Mouse (Mus musculus) intestine, embryonic 16.5 days (tissue): Measurements from ENCODE around the gene Coro1a. TPM values are rescaled to one million over a fixed set of nuclear protein-coding genes. Genes with fewer than 3 reads are reported as not detected.

ENCODE experiments used
- ATAC-seq: fragments of 200-750 bp; cut with Nextera tagmentation; 2 replicates; pipeline ENCODE4 v1.8.0; 2017; ENCODE audit warnings: moderate TSS enrichment, moderate library complexity
- H3K27ac ChIP-seq: fragments of 300-500 bp; sonication (generic); 2 replicates; pipeline ENCODE4 v1.5.1; 2014; ENCODE audit warnings: mild to moderate bottlenecking, low read length
- H3K27me3 ChIP-seq: fragments of 300-500 bp; sonication (generic); replicated peaks from 2 replicates; pipeline ENCODE4 v1.6.1; 2014; ENCODE audit warnings: low read length, control low read depth, mixed read lengths; ENCODE audit not compliant: control insufficient read depth, insufficient read depth
- H3K36me3 ChIP-seq: fragments of 300-500 bp; sonication (generic); 2 replicates; pipeline ENCODE4 v1.6.1; 2014; ENCODE audit warnings: low read length, control low read depth; ENCODE audit not compliant: control insufficient read depth, insufficient read depth
- H3K4me1 ChIP-seq: fragments of 300-500 bp; sonication (generic); 2 replicates; pipeline ENCODE4 v1.6.1; 2014; ENCODE audit warnings: low read length, control low read depth, mixed read lengths; ENCODE audit not compliant: control insufficient read depth, insufficient read depth
- H3K4me2 ChIP-seq: fragments of 300-500 bp; sonication (generic); 2 replicates; pipeline ENCODE4 v1.6.1; 2014; ENCODE audit warnings: low read depth, low read length, control low read depth
- H3K4me3 ChIP-seq: fragments of 300-500 bp; sonication (generic); 2 replicates; pipeline ENCODE4 v1.5.1; 2014; ENCODE audit warnings: mild to moderate bottlenecking, low read length
- H3K9ac ChIP-seq: fragments of 300-500 bp; sonication (generic); 2 replicates; pipeline ENCODE4 v1.6.1; 2014; ENCODE audit warnings: low read depth, low read length
- H3K9me3 ChIP-seq: fragments of 300-500 bp; sonication (generic); 2 replicates; pipeline ENCODE4 v1.6.1; 2016; ENCODE audit warnings: low read length, control low read depth; ENCODE audit not compliant: control insufficient read depth
- WGBS: fragments of 180-500 bp; shearing (Covaris S2); extraction: QIAGEN DNeasy Blood & Tissue Kit; methylation state at CpG from one replicate; pipeline ENCODE4 v1.1.7; 2014; 5-methylcytosine and 5-hydroxymethylcytosine counted together
- polyA plus RNA-seq: library from polyadenylated mRNA; unstranded; fragments of >200 nt; fragmentation: Nextera tagmentation; extraction: Ambion mirVana; gene quantifications from 2 replicates; pipeline ENCODE4 v1.2.1, GENCODE M21; 2015

Coro1a gene
- polyA plus RNA-seq, 1 experiment from 2014 or later: 38.0 TPM

- peaks cover 11% of the 10 kb centered on the region; the same call in 1 of the 2 replicates for H3K27me3 ChIP-seq
- peak; percentile 54 for ATAC-seq
- 1% methylated on average over 11 of the region's 11 CpGs for WGBS
- peaks cover 25% of the 10 kb centered on the region for H3K4me1 ChIP-seq
- H3K4me2 ChIP-seq: peak overlapping the region; percentile 41
- no peaks in the 10 kb centered on the region for H3K36me3 ChIP-seq
- peak overlapping the region; percentile 35 for H3K9ac ChIP-seq
- no peak overlapping the region for H3K27ac ChIP-seq
- no peaks in the 10 kb centered on the region for H3K9me3 ChIP-seq
- peak overlapping the region; percentile 8; the same call in 1 of the 2 replicates for H3K4me3 ChIP-seq
These were observed 6.5 kb downstream of the Coro1a start for GRCm38 (mm10) chr7:126701070-126701469.

GRCm38 (mm10) chr7:126700063-126701015, 7.2 kb downstream of the Coro1a start:
- WGBS: 84% methylated on average over 25 of the region's 25 CpGs
- Histone ChIP-seq H3K27me3 (peaks cover 11% of the 10 kb centered on the region; the same call in 1 of the 2 replicates), H3K9ac (no peak overlapping the region), H3K4me3 (no peak overlapping the region), H3K9me3 (no peaks in the 10 kb centered on the region), H3K4me2 (no peak overlapping the region), H3K36me3 (no peaks in the 10 kb centered on the region), H3K4me1 (peaks cover 25% of the 10 kb centered on the region), H3K27ac (no peak overlapping the region)
- ATAC-seq: no peak

- no peaks in the 10 kb centered on the region for H3K9me3 ChIP-seq
- H3K4me3 ChIP-seq: no peak overlapping the region
- H3K4me1 ChIP-seq: peaks cover 17% of the 10 kb centered on the region
- ATAC-seq: no peak
- no peaks in the 10 kb centered on the region for H3K36me3 ChIP-seq
- H3K4me2 ChIP-seq: no peak overlapping the region
- H3K9ac ChIP-seq: no peak overlapping the region
- 95% methylated on average over 8 of the region's 8 CpGs for WGBS
- no peak overlapping the region for H3K27ac ChIP-seq
- 0 out of 2 replicates have a peak, but pooled peaks cover 2% of the 10 kb centered on the region for H3K27me3 ChIP-seq
These were observed 9.7 kb downstream of the Coro1a start for GRCm38 (mm10) chr7:126697838-126698237.

GRCm38 (mm10) chr7:126696886-126697285, 10.7 kb downstream of the Coro1a start:
- Histone ChIP-seq H3K9ac (peak overlapping the region; percentile 83), H3K4me2 (peak overlapping the region; percentile 94), H3K4me3 (peak overlapping the region; percentile 92), H3K9me3 (no peaks in the 10 kb centered on the region), H3K27ac (no peak overlapping the region), H3K27me3 (no peaks in the 10 kb centered on the region), H3K36me3 (peaks cover 4% of the 10 kb centered on the region; the same call in 1 of the 2 replicates), H3K4me1 (peaks cover 17% of the 10 kb centered on the region)
- WGBS: 74% methylated on average over 3 of the region's 3 CpGs
- no peak for ATAC-seq

GRCm38 (mm10) chr7:126696303-126696702, 11.3 kb downstream of the Coro1a start:
- Histone ChIP-seq H3K9me3 (no peaks in the 10 kb centered on the region), H3K4me3 (peak overlapping the region; percentile 92), H3K9ac (peak overlapping the region; percentile 83), H3K4me2 (peak overlapping the region; percentile 94), H3K27me3 (no peaks in the 10 kb centered on the region), H3K36me3 (peaks cover 4% of the 10 kb centered on the region; the same call in 1 of the 2 replicates), H3K4me1 (peaks cover 17% of the 10 kb centered on the region), H3K27ac (peak overlapping the region; percentile 21; the same call in 1 of the 2 replicates)
- WGBS: 3% methylated on average over 17 of the region's 17 CpGs
- no peak for ATAC-seq

GRCm38 (mm10) chr7:126695631-126696207, 11.9 kb downstream of the Coro1a start, which contains the start of gene Slx1b:
TSS of gene Slx1b (minus strand) at chr7:126695784.
- peak within 1 kb of the TSS; percentile 97 for H3K9ac ChIP-seq

GRCm38 (mm10) chr7:126695210-126695611, 12.4 kb downstream of the Coro1a start, which contains the start of gene Bola2:
TSS of gene Bola2 (plus strand) at chr7:126695401.
- Histone ChIP-seq H3K4me2 (peak within 1 kb of the TSS; percentile 94), H3K9ac (peak within 1 kb of the TSS; percentile 97), H3K4me3 (peak within 1 kb of the TSS; percentile 92), H3K4me1 (peaks cover 14% of the 10 kb centered on the region), H3K9me3 (no peaks in the 10 kb centered on the region), H3K27ac (peak within 1 kb of the TSS; percentile 98), H3K27me3 (no peaks in the 10 kb centered on the region), H3K36me3 (peaks cover 8% of the 10 kb centered on the region; the same call in 1 of the 2 replicates)
- WGBS: under 1% methylated on average over 31 of the region's 31 CpGs
- peak; percentile 84 for ATAC-seq

More at GRCm38 (mm10) chr7:126695631-126696207, 11.9 kb downstream of the Coro1a start, which contains the start of gene Slx1b:
- H3K4me2 ChIP-seq: peak within 1 kb of the TSS; percentile 94
- H3K4me3 ChIP-seq: peak within 1 kb of the TSS; percentile 92
- 0% methylated on average over 40 of the region's 40 CpGs for WGBS
- peak; percentile 98 for ATAC-seq
- H3K9me3 ChIP-seq: no peaks in the 10 kb centered on the region
- H3K4me1 ChIP-seq: peaks cover 14% of the 10 kb centered on the region
- H3K36me3 ChIP-seq: peaks cover 8% of the 10 kb centered on the region; the same call in 1 of the 2 replicates
- peak within 1 kb of the TSS; percentile 98 for H3K27ac ChIP-seq
- H3K27me3 ChIP-seq: no peaks in the 10 kb centered on the region

GRCm38 (mm10) chr7:126694441-126695051, 13.0 kb downstream of the Coro1a start:
- no peak for ATAC-seq
- 0 out of 2 replicates have a peak overlapping the region, but pooled peaks have one; percentile 34 for H3K9ac ChIP-seq
- H3K36me3 ChIP-seq: peaks cover 8% of the 10 kb centered on the region; the same call in 1 of the 2 replicates
- no peak overlapping the region for H3K27ac ChIP-seq
- peak overlapping the region; percentile 92 for H3K4me3 ChIP-seq
- peaks cover 14% of the 10 kb centered on the region for H3K4me1 ChIP-seq
- H3K9me3 ChIP-seq: no peaks in the 10 kb centered on the region
- WGBS: 41% methylated on average over 10 of the region's 10 CpGs
- H3K27me3 ChIP-seq: no peaks in the 10 kb centered on the region
- peak overlapping the region; percentile 75 for H3K4me2 ChIP-seq
